Mouse (Mus musculus): ENCODE results near the gene Myadm.
A peak's percentile ranks its signal among the peaks of the same experiment; 100 is the strongest.

DNA sequence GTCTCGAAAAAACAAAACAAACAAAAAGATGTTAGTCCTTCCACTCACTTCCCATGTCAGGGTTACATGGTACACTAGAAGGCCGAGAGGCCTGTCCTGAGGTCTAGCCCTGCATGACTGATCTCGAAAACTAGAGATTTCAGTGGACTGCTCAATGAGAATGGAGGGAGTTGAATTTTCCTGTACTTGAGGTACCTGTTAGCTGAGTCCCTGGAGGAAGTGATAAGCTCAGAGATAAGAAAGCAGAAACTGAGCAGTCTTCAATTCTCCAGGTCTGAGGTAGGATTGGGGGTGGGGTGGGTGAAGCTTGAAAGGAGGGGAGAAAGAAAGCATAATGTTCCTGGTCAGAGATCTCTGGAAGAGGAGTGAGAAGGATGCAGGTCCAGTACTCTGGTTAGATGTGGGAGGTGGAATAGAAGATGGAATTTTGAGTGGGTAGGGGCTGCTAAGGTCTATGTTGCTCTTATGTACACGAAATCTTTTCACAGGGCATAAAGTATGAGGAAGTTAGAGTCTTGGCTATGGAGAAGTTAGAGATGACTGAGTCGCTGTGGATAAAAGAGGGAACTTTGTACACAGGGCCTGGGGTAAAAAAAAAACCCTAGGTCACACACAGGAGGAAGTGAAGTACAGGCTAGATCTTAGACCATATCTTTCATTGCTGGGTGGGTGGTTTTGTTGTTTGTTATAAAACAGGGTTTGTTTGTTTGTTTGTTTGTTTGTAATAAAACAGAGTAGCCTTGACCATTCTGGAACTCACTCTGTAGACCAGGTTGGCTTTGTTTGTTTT is 6.6 kb downstream of the Myadm start:
- TF ChIP-seq CHD2 (IDR thresholded peaks at IDR 0.05; ENCODE audit: low read length) = no peak
- no peak for TF ChIP-seq MXI1 (IDR thresholded peaks at IDR 0.05; ENCODE audit: low read depth, low read length)
- no peak for TF ChIP-seq MAX (IDR thresholded peaks at IDR 0.05; ENCODE audit: low read length)
- no peak for TF ChIP-seq JUN (IDR thresholded peaks at IDR 0.05; ENCODE audit: insufficient read depth, low read depth, low read length)
- no peak for TF ChIP-seq NELFE (IDR thresholded peaks at IDR 0.05; ENCODE audit: low read depth, low read length)
- TF ChIP-seq MYC (IDR thresholded peaks at IDR 0.05; ENCODE audit: low read depth, low read length) = no peak
- peak; percentile 62; the same call in 1 of the 2 replicates for TF ChIP-seq ZNF384 (IDR thresholded peaks at IDR 0.05; ENCODE audit: low read depth, low read length)
- no peak for TF ChIP-seq CTCF (conservative IDR thresholded peaks at IDR 0.05 in 1 of 2, IDR thresholded peaks at IDR 0.05 in 1 of 2; ENCODE audit: low read depth in 2 of 2, low read length in 2 of 2)
- TF ChIP-seq POLR2A (IDR thresholded peaks at IDR 0.05; ENCODE audit: low read depth, low read length) = no peak
- TF ChIP-seq CHD1 (IDR thresholded peaks at IDR 0.05; ENCODE audit: low read depth, low read length) = no peak
